In genomic region chr12:70111367-70112089, GRCm38 (mm10) we compare ENCODE assay signal across 8 mouse cellular contexts. TPM values are rescaled to one million over a fixed set of nuclear protein-coding genes. Genes with fewer than 3 reads are reported as not detected.
DNase-seq lines count a peak whose midpoint lies in the region; ATAC-seq lines count a peak whose summit lies in the region.

No protein-coding gene starts in this region.

- peak overlapping the region; percentile 91 for H3K4me2 ChIP-seq in intestine, embryonic 15.5 days (replicated peaks)
- H3K4me2 ChIP-seq in limb, embryonic 13.5 days (replicated peaks) = peak overlapping the region; percentile 96
- H3K4me2 ChIP-seq in midbrain, embryonic 14.5 days (ENCODE audit: low read length) = peak overlapping the region; percentile 93

- H3K4me1 ChIP-seq in intestine, embryonic 15.5 days (replicated peaks) = peaks cover 17% of the 10 kb centered on the region
- peaks cover 31% of the 10 kb centered on the region for H3K4me1 ChIP-seq in limb, embryonic 13.5 days
- peaks cover 35% of the 10 kb centered on the region for H3K4me1 ChIP-seq in midbrain, embryonic 14.5 days (ENCODE audit: control insufficient read depth, insufficient read depth, low read length)

- peak; percentile 59 for DNase-seq in layer of hippocampus, adult 11-12 months (ENCODE audit: low spot score)
- DNase-seq in layer of hippocampus, adult 9-10 months (ENCODE audit: low spot score) = no peak
- peak; percentile 50 for DNase-seq in embryo, embryonic 11.5 days (ENCODE audit: low read depth, low spot score)
- DNase-seq in gastrocnemius, postnatal 36 days = peak; percentile 71 to 77
- DNase-seq in midbrain, embryonic 14.5 days = peak; percentile 90
- DNase-seq in spleen, adult 18-20 months = peak; percentile 69 to 79

- ATAC-seq in intestine, embryonic 15.5 days = peak; percentile 93
- ATAC-seq in limb, embryonic 13.5 days (ENCODE audit: low FRiP score, low read depth) = peak; percentile 80
- peak; percentile 84 for ATAC-seq in midbrain, embryonic 14.5 days (ENCODE audit: low FRiP score, low TSS enrichment)

- WGBS in intestine, embryonic 15.5 days = under 1% methylated on average over 101 of the region's 101 CpGs
- WGBS in limb, embryonic 13.5 days = under 1% methylated on average over 82 of the region's 101 CpGs
- WGBS in midbrain, embryonic 14.5 days = under 1% methylated on average over 99 of the region's 101 CpGs

- peak overlapping the region; percentile 89 for H3K27ac ChIP-seq in intestine, embryonic 15.5 days
- H3K27ac ChIP-seq in limb, embryonic 13.5 days = peak overlapping the region; percentile 70
- H3K27ac ChIP-seq in midbrain, embryonic 14.5 days (replicated peaks; ENCODE audit: low read depth, low read length) = peak overlapping the region; percentile 91

- no peaks in the 10 kb centered on the region for H3K9me3 ChIP-seq in intestine, embryonic 15.5 days
- no peaks in the 10 kb centered on the region for H3K9me3 ChIP-seq in limb, embryonic 13.5 days
- H3K9me3 ChIP-seq in midbrain, embryonic 14.5 days (ENCODE audit: control insufficient read depth, low read length) = no peaks in the 10 kb centered on the region

- peak overlapping the region; percentile 86 for H3K9ac ChIP-seq in intestine, embryonic 15.5 days
- peak overlapping the region; percentile 89 for H3K9ac ChIP-seq in limb, embryonic 13.5 days
- peak overlapping the region; percentile 97 for H3K9ac ChIP-seq in midbrain, embryonic 14.5 days (replicated peaks; ENCODE audit: low read length)

- intact Hi-C loops in gastrocnemius, postnatal 36 days (cut with DNase I) = no loop called here

- H3K4me3 ChIP-seq in intestine, embryonic 15.5 days (replicated peaks) = peak overlapping the region; percentile 89
- peak overlapping the region; percentile 90 for H3K4me3 ChIP-seq in limb, embryonic 13.5 days
- peak overlapping the region; percentile 78 for H3K4me3 ChIP-seq in midbrain, embryonic 14.5 days (replicated peaks; ENCODE audit: low read depth, low read length)

- no peaks in the 10 kb centered on the region for H3K36me3 ChIP-seq in intestine, embryonic 15.5 days
- H3K36me3 ChIP-seq in limb, embryonic 13.5 days = no peaks in the 10 kb centered on the region
- no peaks in the 10 kb centered on the region for H3K36me3 ChIP-seq in midbrain, embryonic 14.5 days (ENCODE audit: control insufficient read depth, insufficient read depth, low read length)

- H3K27me3 ChIP-seq in intestine, embryonic 15.5 days (replicated peaks) = no peaks in the 10 kb centered on the region
- peaks cover 22% of the 10 kb centered on the region for H3K27me3 ChIP-seq in limb, embryonic 13.5 days
- H3K27me3 ChIP-seq in midbrain, embryonic 14.5 days (ENCODE audit: control insufficient read depth, insufficient read depth, low read length) = 0 out of 2 replicates have a peak, but pooled peaks cover 3% of the 10 kb centered on the region

RNA-seq across cellular contexts. Expression of gene Nin, which starts 2.0 kb away (rescaled TPM):
- total RNA-seq in gastrocnemius, postnatal 36 days (2021) = 10 to 100 TPM; 20.8 to 25.2 TPM
- 8.4 and 9.1 TPM in 2 replicates for polyA plus RNA-seq in intestine, embryonic 15.5 days (2015; fragmentation: Nextera tagmentation; extraction: Ambion mirVana)
- 11.0 and 11.4 TPM in 2 replicates for polyA plus RNA-seq in limb, embryonic 13.5 days (2015; fragmentation: Nextera tagmentation; extraction: Ambion mirVana)
- 15.3 and 17.1 TPM in 2 replicates for polyA plus RNA-seq in midbrain, embryonic 14.5 days (2014; fragmentation: Nextera tagmentation; extraction: Ambion mirVana)

RNA-seq across cellular contexts. Expression of gene Abhd12b, which starts 42.4 kb away (rescaled TPM):
- not detected for total RNA-seq in gastrocnemius, postnatal 36 days (2021)
- 0.11 and 0.15 TPM in 2 replicates for polyA plus RNA-seq in intestine, embryonic 15.5 days (2015; fragmentation: Nextera tagmentation; extraction: Ambion mirVana)
- polyA plus RNA-seq in limb, embryonic 13.5 days (2015; fragmentation: Nextera tagmentation; extraction: Ambion mirVana) = not detected in 2 replicates
- 0.39 and 0.47 TPM in 2 replicates for polyA plus RNA-seq in midbrain, embryonic 14.5 days (2014; fragmentation: Nextera tagmentation; extraction: Ambion mirVana)
